Mouse (Mus musculus) 416B (cell line): Measurements from ENCODE around the gene Tlr3.

Experiments used
- DNase-seq: peaks from one replicate; pipeline ENCODE4 v3.0.0; 2011; ENCODE audit warnings: low read depth

Gene Tlr3

GRCm38 (mm10) chr8:45410882-45411281, at the start of gene Tlr3:
TSS of gene Tlr3 (minus strand) at chr8:45411080.
- no peak for DNase-seq

DNA sequence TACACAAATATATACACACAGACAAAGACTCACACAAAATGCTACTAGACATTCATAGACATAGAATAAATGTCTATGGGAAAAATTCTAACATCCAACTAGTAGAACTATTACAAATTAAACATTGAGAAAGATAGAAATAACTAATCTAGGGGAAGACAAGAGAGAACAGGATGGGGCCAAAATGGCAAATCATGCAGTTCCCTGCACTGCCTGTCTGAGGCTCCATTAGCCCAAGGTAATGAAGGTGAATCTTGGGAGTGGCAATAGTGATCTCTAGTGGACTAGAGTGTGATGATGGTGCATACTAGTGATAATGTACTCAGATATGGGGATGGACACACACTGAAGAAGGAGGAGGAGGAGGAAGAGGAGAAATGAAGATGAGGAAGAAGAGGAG, 47.0 kb upstream of the Tlr3 start:
- no peak for DNase-seq

- DNase-seq = peak; percentile 64
These were observed 43.5 kb upstream of the Tlr3 start for GRCm38 (mm10) chr8:45454426-45454825.

DNA sequence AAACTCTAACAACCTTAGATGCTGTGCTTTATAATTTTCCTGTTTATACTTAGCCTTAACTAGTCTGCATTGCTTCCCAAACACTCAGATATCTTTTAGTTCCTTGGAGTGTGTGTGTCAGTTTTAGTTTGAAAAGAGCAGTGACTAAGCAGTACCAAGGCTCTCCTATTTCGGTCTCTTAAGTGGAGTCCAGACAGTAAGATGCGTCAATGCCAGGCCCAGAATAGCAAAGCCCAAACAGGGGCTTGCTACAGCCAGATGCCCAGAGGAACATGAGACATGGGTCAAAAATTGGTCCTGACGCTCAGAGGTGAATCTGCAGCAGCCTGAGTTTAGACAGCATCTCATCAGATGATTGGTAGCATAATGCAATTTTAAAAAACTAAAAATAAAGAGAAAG, 41.2 kb upstream of the Tlr3 start:
- DNase-seq = no peak

DNA sequence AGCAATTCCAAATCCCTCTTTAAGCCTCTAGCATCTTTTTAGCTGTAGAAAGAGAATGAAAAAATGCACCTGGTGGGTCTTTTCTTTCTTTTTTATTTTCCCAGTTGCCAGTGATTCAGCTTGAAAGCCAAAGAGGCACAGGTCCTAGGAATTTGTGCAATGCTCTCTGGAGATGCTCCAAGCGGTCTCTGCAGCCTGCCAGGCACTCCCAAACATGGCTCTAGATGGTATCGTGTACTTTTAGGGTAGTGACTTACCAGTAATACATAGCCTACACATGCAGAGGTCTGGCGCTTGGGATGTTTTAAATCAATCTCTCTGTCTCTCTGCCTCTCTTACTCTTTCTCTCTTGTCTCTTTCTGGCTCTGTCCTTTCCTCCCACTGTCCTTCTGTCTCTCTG, 38.0 kb upstream of the Tlr3 start:
- no peak for DNase-seq

GRCm38 (mm10) chr8:45448257-45448656, 37.4 kb upstream of the Tlr3 start:
- no peak for DNase-seq

- peak; percentile 33 for DNase-seq
These were observed 28.1 kb upstream of the Tlr3 start for GRCm38 (mm10) chr8:45438899-45439535.

GRCm38 (mm10) chr8:45420151-45420550, 9.3 kb upstream of the Tlr3 start:
- no peak for DNase-seq

DNA sequence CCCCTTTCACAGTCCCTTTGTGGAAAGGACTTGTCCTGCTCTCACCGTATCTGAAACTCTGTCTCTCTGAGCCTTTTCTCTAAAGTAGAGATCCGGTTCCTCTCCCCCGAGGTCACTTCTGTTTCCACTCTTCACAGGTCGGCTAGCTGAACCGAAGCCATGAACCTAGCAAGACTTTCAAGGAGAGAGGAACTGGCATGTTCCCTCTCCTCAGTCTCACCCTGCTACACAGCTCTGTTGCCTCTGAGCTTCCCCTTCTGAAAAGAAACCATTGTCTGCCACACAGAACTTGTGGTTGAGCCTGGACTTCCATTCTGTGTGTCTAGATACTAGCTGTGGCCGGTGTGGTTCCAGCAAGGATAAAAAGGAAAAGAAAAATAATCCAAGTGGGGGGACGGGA, 4.1 kb upstream of the Tlr3 start:
- no peak for DNase-seq

- peak; percentile 47 for DNase-seq
These were observed 567 bp downstream of the Tlr3 start for GRCm38 (mm10) chr8:45410146-45410880.

DNA sequence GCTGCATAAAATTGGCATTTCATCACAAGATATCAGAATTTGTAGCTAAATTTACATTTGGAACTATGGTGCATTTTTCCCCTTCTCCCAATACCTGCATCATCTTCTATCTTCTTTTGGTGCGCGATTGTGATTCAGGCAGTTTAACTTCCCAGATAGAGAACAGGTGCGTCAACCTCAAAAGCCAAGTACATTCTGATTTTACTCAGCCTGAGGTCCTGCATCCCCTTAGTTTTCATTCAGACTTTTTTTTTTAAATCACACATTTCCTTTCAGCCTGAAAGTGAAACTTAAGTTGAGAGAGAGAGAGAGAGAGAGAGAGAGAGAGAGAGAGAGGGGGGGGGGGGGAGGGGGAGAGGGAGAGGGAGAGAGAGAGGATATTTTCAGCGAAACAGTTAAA, 1.2 kb downstream of the Tlr3 start:
- DNase-seq = no peak

GRCm38 (mm10) chr8:45383250-45383649, 27.6 kb downstream of the Tlr3 start:
- DNase-seq = no peak

- DNase-seq = no peak
These were observed 28.9 kb downstream of the Tlr3 start, which contains the start of gene Fam149a for GRCm38 (mm10) chr8:45381963-45382347. TSS of gene Fam149a (minus strand) at chr8:45382291.

- no peak for DNase-seq
These were observed 29.6 kb downstream of the Tlr3 start for GRCm38 (mm10) chr8:45381075-45381962.

DNA sequence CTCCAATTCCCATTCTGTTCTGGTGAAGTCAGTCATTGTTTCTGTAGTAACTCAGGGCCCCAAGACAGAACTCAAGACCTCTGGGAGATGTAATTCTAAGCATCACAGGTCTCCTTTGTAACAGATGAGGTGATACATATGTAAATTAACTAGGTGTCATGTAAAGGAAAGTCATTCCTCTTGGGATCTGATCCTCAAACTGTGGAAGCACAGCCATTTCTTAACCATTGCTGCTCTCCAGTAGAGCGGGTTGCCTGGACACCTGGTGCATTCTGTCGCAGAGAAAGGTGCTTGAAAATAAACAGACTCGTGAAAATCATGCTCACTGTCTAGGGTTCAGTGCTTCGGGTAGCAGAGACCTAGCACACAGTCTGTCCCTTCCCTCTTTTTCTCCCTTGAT, 30.3 kb downstream of the Tlr3 start:
- DNase-seq = no peak

DNA sequence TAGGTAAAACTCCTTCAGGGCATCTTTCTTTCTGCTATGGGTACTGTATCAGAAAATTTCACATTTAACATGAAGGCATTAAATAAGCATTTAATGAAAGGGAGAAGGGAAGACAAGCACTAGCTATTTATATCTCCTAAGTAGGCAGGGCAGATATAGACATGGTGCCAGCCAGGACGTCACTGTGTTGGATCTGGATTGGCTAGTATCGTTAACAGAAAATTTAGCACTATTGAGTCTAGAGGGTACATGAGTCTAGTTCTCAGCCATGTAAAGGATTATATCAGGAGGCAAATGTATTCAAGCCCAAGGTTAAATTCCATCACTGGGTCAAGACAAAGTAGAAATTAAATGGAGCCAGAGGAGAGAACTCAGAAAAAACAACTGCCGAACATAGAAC, 36.8 kb downstream of the Tlr3 start:
- no peak for DNase-seq

DNA sequence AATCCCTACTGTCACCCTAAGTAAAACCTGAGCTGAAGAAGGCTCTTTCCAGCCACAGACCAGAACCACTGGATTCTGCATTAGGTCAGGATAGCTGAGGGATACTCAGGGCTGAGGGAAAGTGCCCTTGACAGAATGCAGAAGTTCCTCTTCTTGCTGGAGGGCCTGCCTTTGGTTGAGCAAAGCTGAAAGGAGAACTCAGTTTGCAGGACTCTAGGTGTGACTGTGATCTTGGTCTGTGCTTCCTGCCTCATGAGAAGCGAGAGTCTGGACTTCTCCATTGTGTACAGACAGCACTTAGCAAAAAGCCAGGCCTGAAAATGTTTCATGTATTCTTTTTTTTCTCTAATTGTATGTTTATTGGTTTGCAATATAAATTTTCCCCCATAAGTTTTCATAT, 43.7 kb downstream of the Tlr3 start:
- no peak for DNase-seq

DNA sequence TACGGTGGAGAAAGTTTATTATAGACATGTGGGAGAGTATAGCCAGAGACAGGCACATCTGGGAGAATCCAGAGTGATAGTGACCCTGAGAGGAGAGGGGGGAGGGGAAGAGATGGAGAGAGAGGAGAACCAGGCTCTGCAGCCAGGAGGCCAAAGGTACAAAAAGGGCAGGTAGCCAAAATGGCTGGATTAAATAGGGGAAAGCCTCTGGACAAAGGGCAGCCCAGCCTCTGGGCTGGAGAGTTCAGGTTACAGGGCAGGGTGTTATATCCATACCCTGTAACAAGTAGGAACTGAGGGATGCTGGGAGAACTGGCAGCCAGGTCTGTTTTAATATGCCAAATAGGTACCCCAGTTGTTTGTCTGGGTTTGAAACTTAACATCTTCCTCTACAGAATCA, 47.7 kb downstream of the Tlr3 start:
- no peak for DNase-seq

DNA sequence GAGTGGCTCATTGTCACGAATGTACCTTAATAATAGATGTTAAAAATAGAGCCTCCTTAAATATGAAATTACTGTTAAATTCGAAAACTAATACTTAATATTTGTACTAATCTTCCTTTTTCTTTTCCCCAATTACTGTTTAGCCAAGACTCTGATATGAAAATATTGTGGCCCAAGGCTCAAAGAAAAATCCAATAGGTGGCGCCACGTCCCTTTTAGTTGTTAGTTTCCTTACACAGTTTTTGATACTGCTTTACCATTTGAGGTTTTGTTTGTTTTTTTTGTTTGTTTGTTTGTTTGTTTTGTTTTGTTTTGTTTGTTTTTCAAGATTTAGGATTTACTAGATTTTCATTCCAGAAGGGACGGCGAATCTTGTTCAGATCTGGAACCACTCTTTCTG, 48.6 kb downstream of the Tlr3 start:
- no peak for DNase-seq

- DNase-seq = no peak
These were observed 51.7 kb downstream of the Tlr3 start for GRCm38 (mm10) chr8:45359091-45359605.

- DNase-seq = no peak
These were observed 52.6 kb downstream of the Tlr3 start for GRCm38 (mm10) chr8:45358132-45358918.

DNA sequence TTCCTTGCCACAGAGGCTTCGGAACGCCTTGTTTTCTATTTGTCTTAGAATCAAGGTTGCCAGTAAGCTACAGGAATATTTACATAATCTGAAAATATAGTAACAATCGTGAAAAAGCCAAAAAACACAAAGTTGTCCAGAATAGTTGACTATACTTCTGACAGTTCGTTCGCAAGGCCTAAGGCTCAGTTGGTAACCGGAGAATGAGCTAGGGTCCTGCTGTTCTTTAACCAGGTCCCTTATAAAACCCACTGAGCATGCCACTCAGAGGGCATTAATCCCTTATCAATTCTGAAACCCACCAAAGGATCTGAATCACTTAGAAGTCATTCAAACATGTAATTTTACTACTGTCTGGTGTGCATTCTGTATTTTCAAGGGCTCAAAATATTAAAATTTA, 55.1 kb downstream of the Tlr3 start:
- DNase-seq = no peak
